Mouse (Mus musculus) cortical plate, adult 2 months (tissue): Measurements from ENCODE around the gene Luc7l3. TPM values are rescaled to one million over a fixed set of nuclear protein-coding genes. Genes with fewer than 3 reads are reported as not detected.

Source experiments
- H3K27ac ChIP-seq: fragments of 200-500 bp; 2 replicates; pipeline ENCODE4 v1.5.1; 2012; ENCODE audit warnings: low read length, control low read depth, inconsistent platforms; ENCODE audit not compliant: insufficient read depth
- H3K4me1 ChIP-seq: fragments of 200-500 bp; 2 replicates; pipeline ENCODE4 v1.6.1; 2011; ENCODE audit warnings: low read length; ENCODE audit not compliant: control insufficient read depth, insufficient read depth
- H3K4me3 ChIP-seq: fragments of 200-500 bp; 2 replicates; pipeline ENCODE4 v1.5.1; 2011; ENCODE audit warnings: mild to moderate bottlenecking, low read length, control low read depth; ENCODE audit not compliant: insufficient read depth
- CTCF ChIP-seq: fragments of 200-500 bp; IDR thresholded peaks from 2 replicates; pipeline ENCODE4 v1.5.1; 2011; ENCODE audit warnings: mild to moderate bottlenecking, control low read depth, low read length; ENCODE audit not compliant: insufficient read depth; ENCODE audit errors: extremely low read depth
- POLR2A ChIP-seq: fragments of 200-500 bp; IDR thresholded peaks from 2 replicates; pipeline ENCODE4 v1.6.1; 2011; ENCODE audit warnings: mild to moderate bottlenecking, low read length, control low read depth; ENCODE audit not compliant: insufficient read depth; ENCODE audit errors: extremely low read depth
- polyA plus RNA-seq: library from polyadenylated mRNA; depleted of rRNA; stranded (reverse); fragments of >200 nt; gene quantifications from 2 replicates; pipeline ENCODE4 v1.2.3, GENCODE M21; 2012; rRNA removed

Luc7l3 gene
- polyA plus RNA-seq, 1 experiment, result 138 TPM

- Histone ChIP-seq H3K4me3 (no peak within 1 kb of the TSS), H3K4me1 (no peaks in the 10 kb centered on the region), H3K27ac (no peak within 1 kb of the TSS)
- TF ChIP-seq CTCF, result no peak
- no peak for TF ChIP-seq POLR2A
Measured at GRCm38 (mm10) chr11:94245955-94246788, 75.6 kb downstream of the Luc7l3 start, which contains the start of gene Wfikkn2. Wfikkn2 (minus strand) TSS chr11:94246005.

- TF ChIP-seq POLR2A (no peak), CTCF (no peak)
- no peaks in the 10 kb centered on the region for H3K4me1 ChIP-seq
- no peak overlapping the region for H3K27ac ChIP-seq
- no peak overlapping the region for H3K4me3 ChIP-seq
Measured at GRCm38 (mm10) chr11:94244385-94244784, 77.4 kb downstream of the Luc7l3 start.

GRCm38 (mm10) chr11:94243422-94244180 is 78.2 kb downstream of the Luc7l3 start:
- TF ChIP-seq CTCF (no peak), POLR2A (no peak)
- H3K4me3 ChIP-seq, result no peak overlapping the region
- H3K4me1 ChIP-seq, result no peaks in the 10 kb centered on the region
- no peak overlapping the region for H3K27ac ChIP-seq

- no peaks in the 10 kb centered on the region for H3K4me1 ChIP-seq
- no peak overlapping the region for H3K4me3 ChIP-seq
- TF ChIP-seq CTCF, result no peak
- no peak for TF ChIP-seq POLR2A
- H3K27ac ChIP-seq, result no peak overlapping the region
Measured at GRCm38 (mm10) chr11:94242760-94243421, 78.9 kb downstream of the Luc7l3 start.

GRCm38 (mm10) chr11:94239706-94240105 is 82.1 kb downstream of the Luc7l3 start:
- H3K27ac ChIP-seq, result no peak overlapping the region
- no peak for TF ChIP-seq POLR2A
- TF ChIP-seq CTCF, result no peak
- no peaks in the 10 kb centered on the region for H3K4me1 ChIP-seq
- H3K4me3 ChIP-seq, result no peak overlapping the region

- TF ChIP-seq POLR2A, result no peak
- TF ChIP-seq CTCF, result no peak
- no peak overlapping the region for H3K27ac ChIP-seq
- no peak overlapping the region for H3K4me3 ChIP-seq
- no peaks in the 10 kb centered on the region for H3K4me1 ChIP-seq
Measured at GRCm38 (mm10) chr11:94238786-94239185, 83.0 kb downstream of the Luc7l3 start.

Other genes starting within 250 kb of the Luc7l3 start
- 31.6 and 33.8 TPM in 2 replicates for gene Tob1, start 110.5 kb downstream of the Luc7l3 start, polyA plus RNA-seq
- 1.1 and 1.3 TPM in 2 replicates for gene Wfikkn2, start 76.0 kb downstream of the Luc7l3 start, polyA plus RNA-seq
- not detected in 2 replicates for gene Gm21885, start 40.1 kb downstream of the Luc7l3 start, polyA plus RNA-seq
- gene Ankrd40, start 6.0 kb upstream of the Luc7l3 start, polyA plus RNA-seq, result 160 and 165 TPM in 2 replicates
- 1.6 and 2.0 TPM in 2 replicates for gene Abcc3, start 71.0 kb upstream of the Luc7l3 start, polyA plus RNA-seq
- gene Cacna1g, start 152.2 kb upstream of the Luc7l3 start, polyA plus RNA-seq, result 137 and 159 TPM in 2 replicates
- 0.15 and 0.25 TPM in 2 replicates for gene Spata20, start 164.2 kb upstream of the Luc7l3 start, polyA plus RNA-seq
- 0.76 and 0.98 TPM in 2 replicates for gene Epn3, start 178.0 kb upstream of the Luc7l3 start, polyA plus RNA-seq
- gene Mycbpap, start 199.8 kb upstream of the Luc7l3 start, polyA plus RNA-seq, result 2.4 and 2.5 TPM in 2 replicates
- gene Rsad1, start 227.3 kb upstream of the Luc7l3 start, polyA plus RNA-seq, result 16.9 and 18.3 TPM in 2 replicates
- gene Chad, start 243.1 kb upstream of the Luc7l3 start, polyA plus RNA-seq, result 0.08 and 0.15 TPM in 2 replicates